In genomic region chr15:25984734-25985492, GRCm38 (mm10) we compare ENCODE assay signal across 7 mouse cellular contexts. TPM values are rescaled to one million over a fixed set of nuclear protein-coding genes. Genes with fewer than 3 reads are reported as not detected.
DNase-seq lines count a peak whose midpoint lies in the region; ATAC-seq and TF ChIP-seq lines count a peak whose summit lies in the region.

No protein-coding gene starts in this region.

- peaks cover 25% of the 10 kb centered on the region for H3K36me3 ChIP-seq in forebrain, embryonic 12.5 days (replicated peaks)
- peaks cover 17% of the 10 kb centered on the region for H3K36me3 ChIP-seq in neural tube, embryonic 12.5 days

- peak overlapping the region; percentile 92 for H3K27ac ChIP-seq in layer of hippocampus, adult 2 months
- H3K27ac ChIP-seq in bone marrow macrophage, adult 2 months (ENCODE audit: insufficient read depth, low read depth, low read length): peak overlapping the region; percentile 84
- H3K27ac ChIP-seq in forebrain, embryonic 12.5 days: peak overlapping the region; percentile 90
- H3K27ac ChIP-seq in neural tube, embryonic 12.5 days: peak overlapping the region; percentile 64

- under 1% methylated on average over 66 of the region's 71 CpGs for WGBS in forebrain, embryonic 12.5 days
- under 1% methylated on average over 71 of the region's 71 CpGs for WGBS in neural tube, embryonic 12.5 days

- no peak for TF ChIP-seq CTCF in layer of hippocampus, adult 2 months (conservative IDR thresholded peaks at IDR 0.05)
- TF ChIP-seq CTCF in bone marrow macrophage, adult 2 months (IDR thresholded peaks at IDR 0.05; ENCODE audit: low read depth, low read length): no peak

- H3K9ac ChIP-seq in forebrain, embryonic 12.5 days: peak overlapping the region; percentile 94
- peak overlapping the region; percentile 96 for H3K9ac ChIP-seq in neural tube, embryonic 12.5 days

- peaks cover 11% of the 10 kb centered on the region for H3K4me1 ChIP-seq in bone marrow macrophage, adult 2 months (ENCODE audit: control insufficient read depth, insufficient read depth, low read length)
- H3K4me1 ChIP-seq in forebrain, embryonic 12.5 days: peaks cover 18% of the 10 kb centered on the region
- H3K4me1 ChIP-seq in neural tube, embryonic 12.5 days: peaks cover 18% of the 10 kb centered on the region

- H3K4me3 ChIP-seq in layer of hippocampus, adult 2 months: peak overlapping the region; percentile 80
- peak overlapping the region; percentile 89 for H3K4me3 ChIP-seq in bone marrow macrophage, adult 2 months (ENCODE audit: insufficient read depth, low read length)
- peak overlapping the region; percentile 99 for H3K4me3 ChIP-seq in forebrain, embryonic 12.5 days (replicated peaks)
- peak overlapping the region; percentile 97 for H3K4me3 ChIP-seq in neural tube, embryonic 12.5 days

- no peaks in the 10 kb centered on the region for H3K9me3 ChIP-seq in forebrain, embryonic 12.5 days
- H3K9me3 ChIP-seq in neural tube, embryonic 12.5 days: no peaks in the 10 kb centered on the region

- TF ChIP-seq POLR2A in bone marrow macrophage, adult 2 months (IDR thresholded peaks at IDR 0.05; ENCODE audit: borderline replicate concordance, low read depth, low read length): no peak

- no peaks in the 10 kb centered on the region for H3K27me3 ChIP-seq in forebrain, embryonic 12.5 days
- no peaks in the 10 kb centered on the region for H3K27me3 ChIP-seq in neural tube, embryonic 12.5 days (replicated peaks)

- no peak for DNase-seq in layer of hippocampus, adult 2 months (ENCODE audit: low spot score in 2 of 2)
- no peak for DNase-seq in layer of hippocampus, adult 11-12 months (ENCODE audit: low spot score)
- peak; percentile 50 for DNase-seq in liver
- DNase-seq in ovary, postnatal 14 days (ENCODE audit: low spot score): no peak

- ATAC-seq in forebrain, embryonic 12.5 days (ENCODE audit: low FRiP score): peak; percentile 22
- peak; percentile 36 for ATAC-seq in neural tube, embryonic 12.5 days (ENCODE audit: low FRiP score, low read depth)

- H3K4me2 ChIP-seq in forebrain, embryonic 12.5 days: peak overlapping the region; percentile 91
- H3K4me2 ChIP-seq in neural tube, embryonic 12.5 days (replicated peaks): peak overlapping the region; percentile 90

RNA-seq across cellular contexts. Expression of gene Zfp622, which starts 0.7 kb away (rescaled TPM):
- total RNA-seq in layer of hippocampus, adult 2 months (2021): 10 to 100 TPM; 44.5 to 45.4 TPM
- polyA plus RNA-seq in bone marrow macrophage, adult 2 months (2012; ENCODE audit: insufficient read depth, insufficient read length, missing spikeins): 65.2 and 74.4 TPM in 2 replicates
- 33.0 and 35.4 TPM in 2 replicates for polyA plus RNA-seq in forebrain, embryonic 12.5 days (2016; fragmentation: Nextera tagmentation; extraction: Ambion mirVana)
- 41.7 and 44.9 TPM in 2 replicates for polyA plus RNA-seq in neural tube, embryonic 12.5 days (2016; fragmentation: Nextera tagmentation; extraction: Ambion mirVana)
